Mouse (Mus musculus) v-Abl transformed pro-B cells (cell line): ENCODE measurements around the gene Gls.

Experiments used
- in situ Hi-C, 2 experiments: fragments of 400-800 bp; cut with MboI; formaldehyde crosslinking; loops; one replicate each; pipeline ENCODE4 v1.15.1; 2025; ENCODE audit not compliant: unreplicated experiment in 2 of 2

The Gls gene

GRCm38 (mm10) chr1:52233143-52233713 is at the start of gene Gls:
Gene Gls, minus strand, starts transcription at chr1:52233232.
- in situ Hi-C loops, result no loop called here

- in situ Hi-C loops, result loop anchor here in 1 of 2 experiments (25.0 kb wide), 1 partner anchor 1318 kb away; no protein-coding TSS in a partner anchor
These were observed 47.0 kb upstream of the Gls start for GRCm38 (mm10) chr1:52279831-52280595.

DNA sequence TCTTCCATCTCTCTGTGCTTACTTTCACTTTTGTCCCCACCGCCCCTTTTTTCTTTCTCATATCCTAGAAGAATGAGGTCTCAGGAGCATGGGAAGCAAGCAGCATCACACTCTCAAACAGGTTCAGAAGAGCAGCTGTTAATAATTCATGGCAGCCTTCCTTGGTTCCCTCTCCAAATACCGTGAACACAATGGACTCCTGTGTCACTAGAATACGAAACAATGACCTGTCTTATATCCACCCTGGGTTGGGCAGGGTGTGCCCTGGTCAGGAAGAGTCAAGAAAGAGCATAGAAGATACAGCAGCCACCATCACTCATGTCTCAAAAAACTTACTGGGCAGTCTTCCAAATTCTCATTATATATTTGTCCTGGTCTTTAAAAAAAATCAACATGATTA is 46.3 kb upstream of the Gls start:
- in situ Hi-C loops, result loop anchor here in 1 of 2 experiments (25.0 kb wide), 1 partner anchor 1317 kb away; no protein-coding TSS in a partner anchor

DNA sequence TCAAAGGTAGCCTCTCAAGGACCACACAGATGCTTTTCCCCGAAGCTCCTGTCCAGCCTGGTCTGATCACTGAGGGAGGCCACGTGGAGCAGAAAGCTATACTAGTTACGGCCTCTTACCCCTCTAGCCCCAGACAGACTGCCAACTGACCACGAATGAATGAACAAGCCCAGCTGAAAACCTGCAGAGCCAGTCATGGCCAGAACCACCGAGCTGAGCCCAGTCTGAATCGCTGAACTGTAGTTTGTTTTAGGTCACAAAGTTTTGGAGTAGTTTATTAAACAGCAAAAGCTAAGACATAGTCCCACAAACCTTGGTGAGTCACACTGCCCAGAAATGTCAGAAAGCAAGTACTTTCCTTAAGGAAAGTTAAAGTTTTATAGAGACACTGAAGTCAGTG is 45.0 kb upstream of the Gls start:
- in situ Hi-C loops, result loop anchor here in 1 of 2 experiments (25.0 kb wide), 1 partner anchor 1316 kb away; no protein-coding TSS in a partner anchor

DNA sequence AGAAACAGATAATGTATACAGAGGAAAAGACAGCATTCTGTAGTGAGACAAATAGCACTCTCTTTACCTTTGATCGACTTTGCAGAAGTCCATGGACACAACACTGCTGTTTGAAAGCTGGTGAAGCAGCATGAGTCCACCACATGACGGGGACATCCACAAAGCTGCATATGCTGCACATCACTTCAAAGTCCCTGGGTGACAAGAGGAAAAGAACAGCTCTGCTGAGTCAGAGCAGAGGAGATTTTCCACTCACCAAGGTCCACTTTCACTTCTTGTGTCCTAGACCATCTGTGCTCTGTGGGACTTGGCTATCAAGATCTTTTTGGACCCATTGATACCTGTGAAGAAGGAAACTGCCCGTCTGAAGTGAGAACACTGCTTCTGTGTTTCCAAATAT is 41.2 kb upstream of the Gls start:
- in situ Hi-C loops, result no loop called here

DNA sequence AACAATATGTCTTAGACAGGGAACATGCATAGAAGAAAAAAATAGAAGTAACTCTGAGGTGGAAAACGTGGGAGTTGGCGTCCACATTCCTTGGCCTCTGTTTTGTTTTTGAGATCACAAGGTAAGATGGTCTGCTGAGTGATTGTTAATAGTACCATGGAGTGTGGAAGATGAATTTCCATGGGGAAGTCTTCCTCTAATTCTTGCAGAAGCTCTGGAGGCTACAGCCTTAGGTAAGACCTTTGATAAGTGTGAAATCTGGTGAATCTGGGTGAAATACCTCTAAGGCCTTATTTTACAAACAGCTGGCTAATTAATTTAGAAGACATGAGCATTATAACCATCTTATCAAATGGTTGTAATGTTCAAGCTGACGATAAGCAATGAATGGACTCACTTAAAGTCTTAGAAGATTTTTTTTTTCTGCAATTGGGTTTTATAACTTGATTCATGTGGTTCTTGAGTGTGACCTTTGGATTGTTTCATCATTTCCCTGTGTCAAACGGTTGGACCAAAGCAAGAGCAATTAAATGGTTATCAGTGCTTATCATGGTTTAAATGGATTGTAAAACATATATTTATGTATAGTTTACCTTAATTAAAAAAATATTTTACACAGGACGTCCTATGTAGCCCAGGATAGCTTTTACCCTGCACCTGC is 39.1 kb upstream of the Gls start:
- in situ Hi-C loops, result no loop called here

GRCm38 (mm10) chr1:52270354-52270753 is 37.3 kb upstream of the Gls start:
- in situ Hi-C loops, result no loop called here

GRCm38 (mm10) chr1:52269596-52269995 is 36.6 kb upstream of the Gls start:
- in situ Hi-C loops, result loop anchor here (5.0 to 10.0 kb wide), 4 partner anchors 97 to 625 kb away; no protein-coding TSS in a partner anchor

GRCm38 (mm10) chr1:52268006-52268405 is 35.0 kb upstream of the Gls start:
- in situ Hi-C loops, result loop anchor here (5.0 to 10.0 kb wide), 4 partner anchors 96 to 623 kb away; no protein-coding TSS in a partner anchor

DNA sequence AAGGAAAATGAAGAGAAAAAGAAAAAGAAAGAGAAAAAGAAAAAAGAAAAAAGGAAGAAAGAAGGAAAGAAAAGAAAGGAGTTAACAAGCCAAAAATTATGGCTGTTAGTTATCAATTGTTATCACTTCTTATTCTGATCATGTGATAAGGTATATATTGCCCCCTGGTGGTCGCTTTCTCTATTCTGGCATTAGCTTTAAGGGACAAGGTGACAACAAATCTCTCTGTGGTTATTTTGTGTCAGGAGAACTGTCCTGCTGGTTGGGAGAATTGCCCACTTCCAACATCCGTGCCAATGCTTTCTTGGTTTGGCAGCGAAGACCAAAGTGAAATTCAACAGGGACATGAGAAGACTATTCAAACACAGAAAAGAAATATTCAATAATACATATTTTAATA is 34.6 kb upstream of the Gls start:
- in situ Hi-C loops, result loop anchor here (5.0 to 10.0 kb wide), 4 partner anchors 95 to 623 kb away; no protein-coding TSS in a partner anchor

- in situ Hi-C loops, result loop anchor here (5.0 to 10.0 kb wide), 4 partner anchors 94 to 621 kb away; no protein-coding TSS in a partner anchor
These were observed 33.0 kb upstream of the Gls start for GRCm38 (mm10) chr1:52265886-52266516.

- in situ Hi-C loops, result loop anchor here (10.0 kb wide), 2 partner anchors 259 to 619 kb away; no protein-coding TSS in a partner anchor
These were observed 31.3 kb upstream of the Gls start for GRCm38 (mm10) chr1:52264290-52264689.

GRCm38 (mm10) chr1:52260354-52261090 is 27.5 kb upstream of the Gls start:
- in situ Hi-C loops, result loop anchor here (10.0 kb wide), 2 partner anchors 256 to 616 kb away; no protein-coding TSS in a partner anchor

GRCm38 (mm10) chr1:52258006-52258749 is 25.1 kb upstream of the Gls start:
- in situ Hi-C loops, result no loop called here

DNA sequence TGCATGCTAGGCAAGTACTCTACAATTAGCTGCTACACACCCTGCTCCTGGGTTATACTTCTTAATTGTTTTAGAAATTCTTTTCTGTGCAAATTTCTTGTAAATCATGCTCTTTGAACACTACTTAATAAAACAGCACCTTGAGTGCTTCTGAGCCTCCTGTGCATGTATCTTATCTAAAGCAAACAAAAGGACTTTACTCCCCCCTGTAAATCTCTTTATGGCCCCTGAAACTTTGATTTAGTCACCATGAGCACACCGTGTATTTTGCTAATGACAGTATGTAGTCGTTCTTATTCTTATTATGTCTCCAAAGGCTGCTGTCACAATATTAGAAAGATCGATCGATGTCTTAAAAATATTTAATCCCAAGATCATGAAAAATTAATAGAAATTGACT is 23.9 kb upstream of the Gls start:
- in situ Hi-C loops, result no loop called here

- in situ Hi-C loops, result no loop called here
These were observed 23.2 kb upstream of the Gls start for GRCm38 (mm10) chr1:52256194-52256593.

GRCm38 (mm10) chr1:52254411-52254810 is 21.4 kb upstream of the Gls start:
- in situ Hi-C loops, result no loop called here

DNA sequence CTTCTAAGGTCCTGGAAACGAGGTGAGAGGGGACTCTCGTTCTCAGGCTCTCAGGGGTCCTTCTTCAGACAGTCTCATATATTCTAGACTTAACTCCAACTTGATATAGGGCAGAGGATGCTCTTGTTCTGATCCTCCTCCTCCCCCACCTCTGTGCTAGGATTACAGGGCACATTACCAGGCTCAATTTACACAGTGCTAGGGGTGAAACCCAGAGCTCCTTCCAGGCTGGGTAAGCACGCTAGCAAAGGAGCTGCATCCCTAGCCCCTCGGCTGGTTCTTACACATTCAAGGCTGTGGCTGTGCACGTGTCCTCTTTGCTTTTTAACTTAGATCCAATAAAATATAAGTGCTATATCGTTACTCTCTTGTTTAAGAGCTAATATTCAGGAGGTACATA is 20.4 kb upstream of the Gls start:
- in situ Hi-C loops, result no loop called here

GRCm38 (mm10) chr1:52252447-52252846 is 19.4 kb upstream of the Gls start:
- in situ Hi-C loops, result no loop called here
